ENCODE assay signal across 8 mouse cellular contexts in genomic region chr1:133915723-133916355, GRCm38 (mm10). TPM values are rescaled to one million over a fixed set of nuclear protein-coding genes. Genes with fewer than 3 reads are reported as not detected.
DNase-seq lines count a peak whose midpoint lies in the region; ATAC-seq and TF ChIP-seq lines count a peak whose summit lies in the region.

No protein-coding gene starts in this region.

- H3K36me3 ChIP-seq in spleen, adult 2 months (ENCODE audit: control insufficient read depth, insufficient read depth, low read length), result no peaks in the 10 kb centered on the region
- no peaks in the 10 kb centered on the region for H3K36me3 ChIP-seq in liver, postnatal 0 days (replicated peaks; ENCODE audit: insufficient read depth, low read length)
- H3K36me3 ChIP-seq in small intestine, adult 2 months (ENCODE audit: control insufficient read depth, insufficient read depth, low read length), result no peaks in the 10 kb centered on the region; the same call in 1 of the 2 replicates

- H3K4me3 ChIP-seq in spleen, adult 2 months (ENCODE audit: extremely low read depth, insufficient read depth, insufficient read length), result no peak overlapping the region
- no peak overlapping the region for H3K4me3 ChIP-seq in liver, postnatal 0 days (ENCODE audit: low read depth, low read length)
- no peak overlapping the region for H3K4me3 ChIP-seq in small intestine, adult 2 months (ENCODE audit: low read depth, low read length)

- intact Hi-C loops in heart, postnatal 36 days (cut with DNase I), result no loop called here

- no peak for TF ChIP-seq EP300 in liver, postnatal 0 days (IDR thresholded peaks at IDR 0.05; ENCODE audit: low read depth)

- 0 out of 2 replicates have a peak, but pooled peaks have one; percentile 23 for ATAC-seq in liver, postnatal 0 days

- no peak overlapping the region for H3K9ac ChIP-seq in liver, postnatal 0 days (replicated peaks)

- H3K27ac ChIP-seq in spleen, adult 2 months (ENCODE audit: insufficient read depth, low read length), result peak overlapping the region; percentile 3; the same call in 1 of the 2 replicates
- H3K27ac ChIP-seq in liver, postnatal 0 days (ENCODE audit: low read depth), result no peak overlapping the region
- peak overlapping the region; percentile 35 for H3K27ac ChIP-seq in small intestine, adult 2 months (ENCODE audit: insufficient read depth, low read depth, low read length)

- H3K4me1 ChIP-seq in spleen, adult 2 months (ENCODE audit: control insufficient read depth, insufficient read depth, insufficient read length), result no peaks in the 10 kb centered on the region
- no peaks in the 10 kb centered on the region for H3K4me1 ChIP-seq in liver, postnatal 0 days (ENCODE audit: insufficient read depth)
- H3K4me1 ChIP-seq in small intestine, adult 2 months (ENCODE audit: control insufficient read depth, insufficient read depth, insufficient read length, low read length), result peaks cover 14% of the 10 kb centered on the region

- no peak overlapping the region for H3K4me2 ChIP-seq in liver, postnatal 0 days (ENCODE audit: low read depth, low read length)

- H3K9me3 ChIP-seq in liver, postnatal 0 days (ENCODE audit: low read length), result no peaks in the 10 kb centered on the region

- DNase-seq in cerebellum, postnatal 10 days, result peak; percentile 62 to 74
- no peak for DNase-seq in cerebellum, postnatal 36 days
- no peak for DNase-seq in spleen, adult 2 months (ENCODE audit: low read depth in 1 of 2, low spot score in 2 of 2)
- DNase-seq in spleen, postnatal 4 days (ENCODE audit: low spot score in 2 of 2), result no peak
- DNase-seq in heart, postnatal 36 days, result peak; percentile 84 to 85
- peak; percentile 44 for DNase-seq in liver, postnatal 0 days
- DNase-seq in yolk sac, embryonic 10.5 days (ENCODE audit: low spot score), result no peak

- 58% methylated on average over 8 of the region's 8 CpGs for WGBS in spleen, adult 2 months
- WGBS in liver, postnatal 0 days (ENCODE audit: insufficient replicate concordance), result 48% methylated on average over 8 of the region's 8 CpGs
- WGBS in small intestine, adult 2 months, result 18% methylated on average over 8 of the region's 8 CpGs

- no peak for TF ChIP-seq POLR2A in spleen, adult 2 months (IDR thresholded peaks at IDR 0.05; ENCODE audit: low read depth, low read length)
- TF ChIP-seq POLR2A in small intestine, adult 2 months (IDR thresholded peaks at IDR 0.05; ENCODE audit: low read depth, low read length), result no peak

- no peak for TF ChIP-seq CTCF in spleen, adult 2 months (IDR thresholded peaks at IDR 0.05; ENCODE audit: extremely low read depth, insufficient read depth, insufficient read length, insufficient replicate concordance)
- TF ChIP-seq CTCF in liver, postnatal 0 days (IDR thresholded peaks at IDR 0.05; ENCODE audit: low read depth), result no peak
- TF ChIP-seq CTCF in small intestine, adult 2 months (IDR thresholded peaks at IDR 0.05; ENCODE audit: extremely low read depth, insufficient read length, insufficient replicate concordance, low read depth, low read length), result no peak

- H3K27me3 ChIP-seq in spleen, adult 2 months (ENCODE audit: control insufficient read depth, insufficient read depth, low read length), result no peaks in the 10 kb centered on the region
- H3K27me3 ChIP-seq in liver, postnatal 0 days (ENCODE audit: insufficient read depth, low read length), result no peaks in the 10 kb centered on the region
- H3K27me3 ChIP-seq in small intestine, adult 2 months (ENCODE audit: control insufficient read depth, insufficient read depth, low read length), result no peaks in the 10 kb centered on the region

RNA-seq across cellular contexts. Expression of gene Prelp, which starts 5.4 kb away (rescaled TPM):
- 17.7 and 18.1 TPM in 2 replicates for polyA plus RNA-seq in spleen, adult 2 months (2012; rRNA removed)
- 10 to 100 TPM; 30.9 to 32.5 TPM for total RNA-seq in heart, postnatal 36 days (2021)
- polyA plus RNA-seq in liver, postnatal 0 days (2015; fragmentation: Nextera tagmentation; extraction: Ambion mirVana), result 5.5 and 6.3 TPM in 2 replicates
- polyA plus RNA-seq in small intestine, adult 2 months (2012; rRNA removed), result 11.4 and 14.2 TPM in 2 replicates

RNA-seq across cellular contexts. Expression of gene Optc, which starts 8.0 kb away (rescaled TPM):
- 0.09 and 0.15 TPM in 2 replicates for polyA plus RNA-seq in spleen, adult 2 months (2012; rRNA removed)
- under 1 TPM; 0.42 to 0.65 TPM for total RNA-seq in heart, postnatal 36 days (2021)
- 0.11 and 0.14 TPM in 2 replicates for polyA plus RNA-seq in liver, postnatal 0 days (2015; fragmentation: Nextera tagmentation; extraction: Ambion mirVana)
- 5.0 and 8.3 TPM in 2 replicates for polyA plus RNA-seq in small intestine, adult 2 months (2012; rRNA removed)

Comparison
In these comparisons a context has a peak if more than half of its experiments do, and no peak if none do; other contexts are left out.
1. DNase-seq: peak in cerebellum, postnatal 10 days (2 of 2), heart, postnatal 36 days (2 of 2) and liver, postnatal 0 days (single experiment); none in cerebellum, postnatal 36 days (0 of 2), spleen, adult 2 months (0 of 2), spleen, postnatal 4 days (0 of 2) and yolk sac, embryonic 10.5 days (single experiment).